Mouse (Mus musculus) cortical plate, adult 2 months (tissue): ENCODE data around the gene Pdxdc1.

Experiments used
- CTCF ChIP-seq: fragments of 200-500 bp; IDR thresholded peaks from 2 replicates; pipeline ENCODE4 v1.5.1; 2011; ENCODE audit warnings: mild to moderate bottlenecking, control low read depth, low read length; ENCODE audit not compliant: insufficient read depth; ENCODE audit errors: extremely low read depth
- POLR2A ChIP-seq: fragments of 200-500 bp; IDR thresholded peaks from 2 replicates; pipeline ENCODE4 v1.6.1; 2011; ENCODE audit warnings: mild to moderate bottlenecking, low read length, control low read depth; ENCODE audit not compliant: insufficient read depth; ENCODE audit errors: extremely low read depth

DNA sequence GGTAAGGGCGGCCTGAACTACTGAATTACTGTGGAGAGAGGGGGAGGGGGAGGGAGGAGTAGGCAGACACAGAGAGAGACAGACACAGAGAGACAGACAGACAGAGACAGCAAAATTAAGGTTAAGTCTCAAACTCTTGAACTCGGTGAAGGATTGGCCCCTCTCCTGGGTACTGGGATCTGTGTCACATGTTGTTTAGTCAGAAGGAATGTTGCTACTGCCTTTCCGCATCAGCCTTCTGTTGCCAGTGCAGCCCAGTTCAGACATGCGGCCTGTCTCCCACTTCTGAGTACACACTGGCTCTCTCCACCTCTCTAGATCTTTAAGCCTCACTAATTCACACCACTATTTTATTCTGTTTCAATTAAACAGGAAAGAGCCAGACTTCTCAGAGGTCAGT, 76.4 kb downstream of the Pdxdc1 start:
- TF ChIP-seq CTCF: no peak
- TF ChIP-seq POLR2A: no peak
